Mouse (Mus musculus): ENCODE results near the gene Arhgap44.

Gene Arhgap44

GRCm38 (mm10) chr11:65080274-65080673 lies 82.5 kb downstream of the Arhgap44 start:
- no peak for DNase-seq

GRCm38 (mm10) chr11:65069609-65070008 lies 93.2 kb downstream of the Arhgap44 start:
- no peak for DNase-seq

GRCm38 (mm10) chr11:65069051-65069450 lies 93.7 kb downstream of the Arhgap44 start:
- DNase-seq = no peak

GRCm38 (mm10) chr11:65065201-65065600 lies 97.6 kb downstream of the Arhgap44 start:
- no peak for DNase-seq

- peak; percentile 36 to 60 for DNase-seq
These were observed 101.3 kb downstream of the Arhgap44 start for GRCm38 (mm10) chr11:65061437-65061836.

GRCm38 (mm10) chr11:65059531-65059930 lies 103.2 kb downstream of the Arhgap44 start:
- DNase-seq = no peak

GRCm38 (mm10) chr11:65058224-65058908 lies 104.4 kb downstream of the Arhgap44 start:
- DNase-seq = peak in 1 of 2 experiments; percentile 16

GRCm38 (mm10) chr11:65055596-65055995 lies 107.2 kb downstream of the Arhgap44 start:
- no peak for DNase-seq

- peak in 1 of 2 experiments; percentile 23 for DNase-seq
These were observed 108.5 kb downstream of the Arhgap44 start for GRCm38 (mm10) chr11:65054216-65054615.

- DNase-seq = no peak
These were observed 111.9 kb downstream of the Arhgap44 start for GRCm38 (mm10) chr11:65050819-65051218.

GRCm38 (mm10) chr11:65049090-65049489 lies 113.7 kb downstream of the Arhgap44 start:
- peak; percentile 88 for DNase-seq

- DNase-seq = peak; percentile 36 to 44
These were observed 122.2 kb downstream of the Arhgap44 start for GRCm38 (mm10) chr11:65040556-65040955.

- peak in 1 of 2 experiments; percentile 22 for DNase-seq
These were observed 123.2 kb downstream of the Arhgap44 start for GRCm38 (mm10) chr11:65039517-65040095.

- DNase-seq = no peak
These were observed 123.8 kb downstream of the Arhgap44 start for GRCm38 (mm10) chr11:65038996-65039395.

- DNase-seq = no peak
These were observed 130.5 kb downstream of the Arhgap44 start for GRCm38 (mm10) chr11:65032221-65032620.

GRCm38 (mm10) chr11:65030201-65030600 lies 132.6 kb downstream of the Arhgap44 start:
- DNase-seq = no peak

- no peak for DNase-seq
These were observed 134.7 kb downstream of the Arhgap44 start for GRCm38 (mm10) chr11:65028049-65028448.

- DNase-seq = no peak
These were observed 140.0 kb downstream of the Arhgap44 start for GRCm38 (mm10) chr11:65022771-65023170.

GRCm38 (mm10) chr11:65020744-65021143 lies 142.0 kb downstream of the Arhgap44 start:
- DNase-seq = no peak

GRCm38 (mm10) chr11:65016754-65017153 lies 146.0 kb downstream of the Arhgap44 start:
- no peak for DNase-seq

- DNase-seq = no peak
These were observed 148.9 kb downstream of the Arhgap44 start for GRCm38 (mm10) chr11:65013906-65014305.

GRCm38 (mm10) chr11:65006047-65006446 lies 156.7 kb downstream of the Arhgap44 start:
- DNase-seq = no peak

GRCm38 (mm10) chr11:65004836-65005235 lies 157.9 kb downstream of the Arhgap44 start:
- DNase-seq = peak in 1 of 2 experiments; percentile 35

GRCm38 (mm10) chr11:65003611-65004010 lies 159.2 kb downstream of the Arhgap44 start:
- DNase-seq = no peak
